In the genomic region with DNA sequence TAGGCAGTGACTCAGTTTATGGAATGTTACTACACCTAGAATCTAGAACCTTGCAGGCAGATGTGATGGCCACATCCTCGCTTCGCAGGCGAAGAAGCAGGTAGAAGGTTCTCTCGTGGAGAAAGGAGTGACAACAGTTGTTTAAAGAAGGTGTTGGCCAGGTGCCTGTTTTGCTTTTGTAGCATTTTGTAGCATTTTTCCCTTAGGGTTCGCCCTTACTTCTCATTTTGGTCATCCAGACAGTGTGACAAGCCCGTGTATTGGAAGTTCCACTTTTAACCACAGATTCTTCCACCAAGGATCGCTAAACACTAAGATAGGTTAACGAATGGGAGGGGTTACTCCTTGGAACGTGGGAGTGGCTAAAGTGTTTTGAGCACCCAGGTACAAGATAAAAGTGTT, we compare ENCODE assay signal across 8 mouse cellular contexts. TPM values are rescaled to one million over a fixed set of nuclear protein-coding genes. Genes with fewer than 3 reads are reported as not detected.
A peak's percentile ranks its signal among the peaks of the same experiment; 100 is the strongest.
DNase-seq lines count a peak whose midpoint lies in the region; ATAC-seq lines count a peak whose summit lies in the region.

No protein-coding gene starts in this region.

- 0 out of 2 replicates have a peak, but pooled peaks cover 2% of the 10 kb centered on the region for H3K4me1 ChIP-seq in hindbrain, embryonic 11.5 days (replicated peaks; ENCODE audit: control insufficient read depth, insufficient read depth, low read length)
- H3K4me1 ChIP-seq in midbrain, embryonic 11.5 days (ENCODE audit: control insufficient read depth, insufficient read depth, low read length), result peaks cover 32% of the 10 kb centered on the region

- H3K4me3 ChIP-seq in hindbrain, embryonic 11.5 days (ENCODE audit: low read depth, low read length), result peak overlapping the region; percentile 90
- peak overlapping the region; percentile 89 for H3K4me3 ChIP-seq in midbrain, embryonic 11.5 days (ENCODE audit: low read depth, low read length)

- no peaks in the 10 kb centered on the region for H3K9me3 ChIP-seq in hindbrain, embryonic 11.5 days (ENCODE audit: control insufficient read depth, low read length)
- H3K9me3 ChIP-seq in midbrain, embryonic 11.5 days (ENCODE audit: control insufficient read depth, low read length), result no peaks in the 10 kb centered on the region

- peak; percentile 41 for DNase-seq in kidney, adult 18-20 months
- no peak for DNase-seq in kidney, adult 8-10 months
- peak; percentile 19 for DNase-seq in Muller cell, postnatal 12 days (ENCODE audit: inconsistent ontology term)
- no peak for DNase-seq in hindbrain, embryonic 11.5 days (ENCODE audit: low spot score)
- DNase-seq in midbrain, embryonic 11.5 days (ENCODE audit: low spot score, missing footprints), result peak; percentile 85
- no peak for DNase-seq in testis, postnatal 10 days (ENCODE audit: low spot score)
- no peak for DNase-seq in retina, embryonic 14.5 days (ENCODE audit: low spot score)
- no peak for DNase-seq in frontal cortex, postnatal 25 days (ENCODE audit: low spot score in 2 of 2)

- peak overlapping the region; percentile 69 for H3K4me2 ChIP-seq in hindbrain, embryonic 11.5 days (replicated peaks; ENCODE audit: low read depth, low read length)
- peak overlapping the region; percentile 61 for H3K4me2 ChIP-seq in midbrain, embryonic 11.5 days

- 39% methylated on average over 9 of the region's 9 CpGs for WGBS in hindbrain, embryonic 11.5 days
- 34% methylated on average over 9 of the region's 9 CpGs for WGBS in midbrain, embryonic 11.5 days

- H3K27ac ChIP-seq in hindbrain, embryonic 11.5 days (ENCODE audit: low read depth, low read length), result no peak overlapping the region
- no peak overlapping the region for H3K27ac ChIP-seq in midbrain, embryonic 11.5 days (ENCODE audit: low read depth, low read length)

- peak overlapping the region; percentile 93 for H3K9ac ChIP-seq in hindbrain, embryonic 11.5 days (ENCODE audit: low read depth, low read length)
- peak overlapping the region; percentile 93 for H3K9ac ChIP-seq in midbrain, embryonic 11.5 days (ENCODE audit: low read length)

- H3K36me3 ChIP-seq in hindbrain, embryonic 11.5 days (ENCODE audit: control insufficient read depth, insufficient read depth, low read length), result no peaks in the 10 kb centered on the region
- peaks cover 2% of the 10 kb centered on the region; the same call in 1 of the 2 replicates for H3K36me3 ChIP-seq in midbrain, embryonic 11.5 days (ENCODE audit: control insufficient read depth, insufficient read depth, low read length)

- no peak for ATAC-seq in hindbrain, embryonic 11.5 days (ENCODE audit: low FRiP score)
- ATAC-seq in midbrain, embryonic 11.5 days (ENCODE audit: low FRiP score), result no peak

- H3K27me3 ChIP-seq in hindbrain, embryonic 11.5 days (ENCODE audit: control insufficient read depth, insufficient read depth, low read length), result no peaks in the 10 kb centered on the region
- H3K27me3 ChIP-seq in midbrain, embryonic 11.5 days (ENCODE audit: control insufficient read depth, insufficient read depth, low read length), result no peaks in the 10 kb centered on the region

RNA-seq across cellular contexts. Expression of a gene that starts 1.5 kb away (rescaled TPM):
- polyA plus RNA-seq in hindbrain, embryonic 11.5 days (2014; fragmentation: Nextera tagmentation; extraction: Ambion mirVana), result 143 and 144 TPM in 2 replicates
- 148 and 170 TPM in 2 replicates for polyA plus RNA-seq in midbrain, embryonic 11.5 days (2014; fragmentation: Nextera tagmentation; extraction: Ambion mirVana)

RNA-seq across cellular contexts. Expression of a gene that starts 20.8 kb away (rescaled TPM):
- polyA plus RNA-seq in hindbrain, embryonic 11.5 days (2014; fragmentation: Nextera tagmentation; extraction: Ambion mirVana), result 17.0 and 17.2 TPM in 2 replicates
- polyA plus RNA-seq in midbrain, embryonic 11.5 days (2014; fragmentation: Nextera tagmentation; extraction: Ambion mirVana), result 17.2 and 18.5 TPM in 2 replicates

Comparison
In these comparisons a context has a peak if more than half of its experiments do, and no peak if none do; other contexts are left out.
1. DNase-seq: peak in kidney, adult 18-20 months (single experiment), Muller cell, postnatal 12 days (single experiment) and midbrain, embryonic 11.5 days (single experiment); none in kidney, adult 8-10 months (0 of 2), hindbrain, embryonic 11.5 days (single experiment), testis, postnatal 10 days (single experiment), retina, embryonic 14.5 days (single experiment) and frontal cortex, postnatal 25 days (0 of 2).